Mouse (Mus musculus) hindbrain, embryonic 15.5 days (tissue): ENCODE results near the gene Rabep1. TPM values are rescaled to one million over a fixed set of nuclear protein-coding genes. Genes with fewer than 3 reads are reported as not detected.
A peak's percentile ranks its signal among the peaks of the same experiment; 100 is the strongest.
"Not testable (repeated sequence)": the region's sequence is repeated elsewhere in the genome, so short reads cannot be mapped to it uniquely, and the experiment has no call there.

Experiments used
- ATAC-seq: fragments of 200-750 bp; cut with Nextera tagmentation; 2 replicates; pipeline ENCODE4 v1.8.0; 2017; ENCODE audit warnings: low read depth, moderate number of reproducible peaks, moderate TSS enrichment; ENCODE audit not compliant: low FRiP score
- H3K27ac ChIP-seq: fragments of 300-500 bp; sonication (generic); replicated peaks from 2 replicates; pipeline ENCODE4 v1.5.1; 2015; ENCODE audit warnings: mild to moderate bottlenecking, inconsistent platforms
- H3K27me3 ChIP-seq: fragments of 300-500 bp; sonication (generic); 2 replicates; pipeline ENCODE4 v1.6.1; 2015; ENCODE audit warnings: control low read depth, inconsistent platforms
- H3K36me3 ChIP-seq: fragments of 300-500 bp; sonication (generic); 2 replicates; pipeline ENCODE4 v1.6.1; 2015; ENCODE audit warnings: control low read depth, inconsistent platforms
- H3K4me1 ChIP-seq: fragments of 300-500 bp; sonication (generic); replicated peaks from 2 replicates; pipeline ENCODE4 v1.6.1; 2015; ENCODE audit warnings: control low read depth, inconsistent platforms
- H3K4me2 ChIP-seq: fragments of 300-500 bp; sonication (generic); 2 replicates; pipeline ENCODE4 v1.6.1; 2015; ENCODE audit warnings: moderate library complexity, mild to moderate bottlenecking, inconsistent platforms
- H3K4me3 ChIP-seq: fragments of 300-500 bp; sonication (generic); 2 replicates; pipeline ENCODE4 v1.5.1; 2015; ENCODE audit warnings: mild to moderate bottlenecking, inconsistent platforms
- H3K9ac ChIP-seq: fragments of 300-500 bp; sonication (generic); 2 replicates; pipeline ENCODE4 v1.6.1; 2015; ENCODE audit warnings: inconsistent platforms
- H3K9me3 ChIP-seq: fragments of 300-500 bp; sonication (generic); 2 replicates; pipeline ENCODE4 v1.6.1; 2016; ENCODE audit warnings: control low read depth, inconsistent platforms
- WGBS: fragments of 180-500 bp; shearing (Covaris S2); methylation state at CpG from one replicate; pipeline ENCODE4 v1.1.7; 2015; 5-methylcytosine and 5-hydroxymethylcytosine counted together
- polyA plus RNA-seq: library from polyadenylated mRNA; unstranded; fragments of >200 nt; fragmentation: Nextera tagmentation; extraction: Ambion mirVana; gene quantifications from 2 replicates; pipeline ENCODE4 v1.2.1, GENCODE M21; 2015

Gene Rabep1
- polyA plus RNA-seq, 1 experiment from 2014 or later: 85.5 TPM

GRCm38 (mm10) chr11:70835381-70835831, 9.2 kb upstream of the Rabep1 start:
- Histone ChIP-seq H3K4me1 (no peaks in the 10 kb centered on the region), H3K9me3 (no peaks in the 10 kb centered on the region), H3K36me3 (no peaks in the 10 kb centered on the region), H3K27me3 (no peaks in the 10 kb centered on the region), H3K9ac (no peak overlapping the region), H3K4me2 (no peak overlapping the region), H3K27ac (no peak overlapping the region), H3K4me3 (no peak overlapping the region)
- ATAC-seq: no peak
- WGBS: 74% methylated on average over 6 of the region's 6 CpGs

- H3K4me3 ChIP-seq: no peak overlapping the region
- H3K27me3 ChIP-seq: no peaks in the 10 kb centered on the region
- no peaks in the 10 kb centered on the region for H3K9me3 ChIP-seq
- no peaks in the 10 kb centered on the region for H3K36me3 ChIP-seq
- ATAC-seq: no peak
- H3K27ac ChIP-seq: no peak overlapping the region
- no peak overlapping the region for H3K4me2 ChIP-seq
- H3K4me1 ChIP-seq: no peaks in the 10 kb centered on the region
- WGBS: 93% methylated on average over 3 of the region's 3 CpGs
- H3K9ac ChIP-seq: no peak overlapping the region
Measured at GRCm38 (mm10) chr11:70837031-70837430, 7.5 kb upstream of the Rabep1 start.

GRCm38 (mm10) chr11:70838610-70839009, 6.0 kb upstream of the Rabep1 start:
- 54% methylated on average over 2 of the region's 2 CpGs for whole genome bisulfite sequencing
- no peaks in the 10 kb centered on the region for H3K4me1 ChIP-seq
- H3K27me3 ChIP-seq: no peaks in the 10 kb centered on the region
- no peaks in the 10 kb centered on the region for H3K36me3 ChIP-seq
- no peak overlapping the region for H3K27ac ChIP-seq
- H3K4me3 ChIP-seq: no peak overlapping the region
- H3K4me2 ChIP-seq: no peak overlapping the region
- H3K9ac ChIP-seq: no peak overlapping the region
- no peaks in the 10 kb centered on the region for H3K9me3 ChIP-seq
- ATAC-seq: no peak

GRCm38 (mm10) chr11:70842983-70843382, 1.6 kb upstream of the Rabep1 start:
- Histone ChIP-seq H3K4me2 (no peak overlapping the region), H3K4me3 (no peak overlapping the region), H3K9ac (no peak overlapping the region), H3K4me1 (peaks cover 22% of the 10 kb centered on the region), H3K27me3 (no peaks in the 10 kb centered on the region), H3K36me3 (no peaks in the 10 kb centered on the region), H3K9me3 (no peaks in the 10 kb centered on the region), H3K27ac (no peak overlapping the region)
- 61% methylated on average over 4 of the region's 4 CpGs for WGBS
- no peak for ATAC-seq

- ATAC-seq: peak; percentile 46
- Histone ChIP-seq H3K4me3 (peak overlapping the region; percentile 97), H3K4me2 (peak overlapping the region; percentile 89), H3K36me3 (no peaks in the 10 kb centered on the region), H3K9ac (peak overlapping the region; percentile 88), H3K27me3 (no peaks in the 10 kb centered on the region), H3K4me1 (peaks cover 22% of the 10 kb centered on the region), H3K27ac (peak overlapping the region; percentile 85; the same call in 1 of the 2 replicates), H3K9me3 (no peaks in the 10 kb centered on the region)
- WGBS: 20% methylated on average over 12 of the region's 12 CpGs
Measured at GRCm38 (mm10) chr11:70843701-70844551, 652 bp upstream of the Rabep1 start.

GRCm38 (mm10) chr11:70845457-70845978, 940 bp downstream of the Rabep1 start:
- 6% methylated on average over 19 of the region's 19 CpGs for WGBS
- Histone ChIP-seq H3K9me3 (no peaks in the 10 kb centered on the region), H3K4me1 (peaks cover 22% of the 10 kb centered on the region), H3K27ac (peak overlapping the region; percentile 85), H3K4me2 (peak overlapping the region; percentile 89), H3K27me3 (no peaks in the 10 kb centered on the region), H3K36me3 (no peaks in the 10 kb centered on the region), H3K9ac (peak overlapping the region; percentile 88), H3K4me3 (peak overlapping the region; percentile 97)
- ATAC-seq: no peak

- no peak for ATAC-seq
- no peak overlapping the region for H3K27ac ChIP-seq
- WGBS: 56% methylated on average over 2 of the region's 2 CpGs
- no peaks in the 10 kb centered on the region for H3K27me3 ChIP-seq
- H3K4me3 ChIP-seq: peak overlapping the region; percentile 97
- peaks cover 22% of the 10 kb centered on the region for H3K4me1 ChIP-seq
- H3K36me3 ChIP-seq: no peaks in the 10 kb centered on the region
- peak overlapping the region; percentile 88 for H3K9ac ChIP-seq
- H3K4me2 ChIP-seq: peak overlapping the region; percentile 89
- no peaks in the 10 kb centered on the region for H3K9me3 ChIP-seq
Measured at GRCm38 (mm10) chr11:70846029-70846428, 1.5 kb downstream of the Rabep1 start.

- H3K9me3 ChIP-seq: no peaks in the 10 kb centered on the region
- no peaks in the 10 kb centered on the region for H3K36me3 ChIP-seq
- no peak overlapping the region for H3K9ac ChIP-seq
- no peaks in the 10 kb centered on the region for H3K27me3 ChIP-seq
- ATAC-seq: no peak
- no peak overlapping the region for H3K4me2 ChIP-seq
- H3K4me1 ChIP-seq: no peaks in the 10 kb centered on the region
- 84% methylated on average over 1 of the region's 1 CpGs for WGBS
- H3K4me3 ChIP-seq: no peak overlapping the region
- no peak overlapping the region for H3K27ac ChIP-seq
Measured at GRCm38 (mm10) chr11:70860371-70860770, 15.8 kb downstream of the Rabep1 start.

GRCm38 (mm10) chr11:70863204-70863603, 18.6 kb downstream of the Rabep1 start:
- not testable (repeated sequence) for H3K4me2 ChIP-seq, H3K9me3 ChIP-seq, ATAC-seq, H3K36me3 ChIP-seq, H3K9ac ChIP-seq, H3K4me1 ChIP-seq, H3K4me3 ChIP-seq, H3K27ac ChIP-seq, H3K27me3 ChIP-seq
- 94% methylated on average over 2 of the region's 2 CpGs for WGBS

GRCm38 (mm10) chr11:70865223-70865622, 20.6 kb downstream of the Rabep1 start:
- 89% methylated on average over 2 of the region's 2 CpGs for WGBS
- no peaks in the 10 kb centered on the region for H3K36me3 ChIP-seq
- no peak overlapping the region for H3K9ac ChIP-seq
- H3K4me2 ChIP-seq: no peak overlapping the region
- no peaks in the 10 kb centered on the region for H3K4me1 ChIP-seq
- H3K27me3 ChIP-seq: no peaks in the 10 kb centered on the region
- no peak overlapping the region for H3K4me3 ChIP-seq
- no peak for ATAC-seq
- H3K27ac ChIP-seq: no peak overlapping the region
- no peaks in the 10 kb centered on the region for H3K9me3 ChIP-seq

- H3K27ac ChIP-seq: no peak overlapping the region
- WGBS: 84% methylated on average over 3 of the region's 3 CpGs
- H3K4me1 ChIP-seq: peaks cover 5% of the 10 kb centered on the region
- no peak overlapping the region for H3K4me2 ChIP-seq
- ATAC-seq: no peak
- no peak overlapping the region for H3K9ac ChIP-seq
- H3K27me3 ChIP-seq: no peaks in the 10 kb centered on the region
- H3K9me3 ChIP-seq: no peaks in the 10 kb centered on the region
- no peaks in the 10 kb centered on the region for H3K36me3 ChIP-seq
- H3K4me3 ChIP-seq: no peak overlapping the region
Measured at GRCm38 (mm10) chr11:70869263-70869662, 24.7 kb downstream of the Rabep1 start.

- Histone ChIP-seq H3K9ac (no peak overlapping the region), H3K36me3 (no peaks in the 10 kb centered on the region), H3K9me3 (no peaks in the 10 kb centered on the region), H3K27me3 (no peaks in the 10 kb centered on the region), H3K4me3 (no peak overlapping the region), H3K27ac (no peak overlapping the region), H3K4me2 (no peak overlapping the region), H3K4me1 (peaks cover 6% of the 10 kb centered on the region)
- ATAC-seq: no peak
- WGBS: 94% methylated on average over 2 of the region's 2 CpGs
Measured at GRCm38 (mm10) chr11:70869811-70870210, 25.2 kb downstream of the Rabep1 start.
